ENCODE assay signal across 30 mouse cellular contexts in the genomic region with DNA sequence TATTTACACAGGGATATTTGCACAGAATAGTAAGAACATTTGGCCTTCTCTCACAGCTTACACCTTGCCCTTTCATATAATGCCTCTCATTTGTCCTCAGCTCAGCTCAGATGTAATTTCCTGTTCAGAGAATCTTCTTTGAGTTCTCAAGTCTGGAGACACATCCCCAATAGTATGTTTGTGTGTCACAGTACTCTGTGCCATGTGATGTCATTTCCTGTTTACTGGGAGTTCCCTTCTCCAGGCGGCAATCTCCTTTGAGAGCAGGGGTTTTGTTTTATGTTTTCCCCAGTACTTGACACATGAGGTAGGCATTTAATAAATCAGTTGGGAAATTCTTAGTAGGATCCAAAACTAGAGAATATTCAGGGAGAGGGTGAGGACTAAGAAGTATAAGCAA. TPM values are rescaled to one million over a fixed set of nuclear protein-coding genes. Genes with fewer than 3 reads are reported as not detected.
DNase-seq lines count a peak whose midpoint lies in the region; ATAC-seq and TF ChIP-seq lines count a peak whose summit lies in the region.
"Had no signal": no experiment of that assay in that cellular context is flagged by ENCODE, and none has a peak within 500 bp of the region (broad histone marks: within the 10 kb centered on the region; RNA-seq: fewer than 3 reads in every experiment).

No protein-coding gene starts in this region.

- no peak overlapping the region for H3K9ac ChIP-seq in heart, postnatal 0 days (replicated peaks; ENCODE audit: low read depth, low read length)
- H3K9ac ChIP-seq in lung, embryonic 14.5 days: no peak overlapping the region
- H3K9ac ChIP-seq: embryonic facial prominence, embryonic 13.5 days; forebrain, embryonic 15.5 days; heart, embryonic 15.5 days; hindbrain, embryonic 12.5 days; intestine, embryonic 15.5 days; kidney, embryonic 15.5 days; limb, embryonic 15.5 days; liver, embryonic 15.5 days had no signal

- H3K9me3 ChIP-seq in heart, postnatal 0 days (replicated peaks; ENCODE audit: control insufficient read depth, low read length): no peaks in the 10 kb centered on the region
- H3K9me3 ChIP-seq in lung, embryonic 14.5 days (ENCODE audit: low read depth, low read length): no peaks in the 10 kb centered on the region
- H3K9me3 ChIP-seq: embryonic facial prominence, embryonic 13.5 days; forebrain, embryonic 10.5 days; forebrain, embryonic 15.5 days; G1E; heart, embryonic 15.5 days; hindbrain, embryonic 12.5 days; intestine, embryonic 15.5 days; kidney, embryonic 15.5 days; limb, embryonic 10.5 days; limb, embryonic 15.5 days; liver, embryonic 15.5 days had no signal

- 33% methylated on average over 1 of the region's 1 CpGs for WGBS in heart, postnatal 0 days
- 45% methylated on average over 1 of the region's 1 CpGs for WGBS in lung, embryonic 14.5 days

- H3K27ac ChIP-seq in heart, postnatal 0 days (ENCODE audit: low read depth): peak overlapping the region; percentile 38; the same call in 1 of the 2 replicates
- H3K27ac ChIP-seq in lung, embryonic 14.5 days (ENCODE audit: low read depth): no peak overlapping the region
- H3K27ac ChIP-seq: embryonic facial prominence, embryonic 13.5 days; forebrain, embryonic 10.5 days; forebrain, embryonic 15.5 days; heart, embryonic 15.5 days; hindbrain, embryonic 12.5 days; hindbrain, postnatal 0 days; intestine, embryonic 15.5 days; kidney, embryonic 15.5 days; limb, embryonic 10.5 days; limb, embryonic 15.5 days; liver, embryonic 15.5 days; macrophage had no signal

- TF ChIP-seq EP300 in heart, postnatal 0 days (IDR thresholded peaks at IDR 0.05; ENCODE audit: low read depth): no peak

- 0 out of 2 replicates have a peak, but pooled peaks cover under 1% of the 10 kb centered on the region for H3K36me3 ChIP-seq in heart, postnatal 0 days (replicated peaks; ENCODE audit: control insufficient read depth, insufficient read depth, low read length)
- no peaks in the 10 kb centered on the region for H3K36me3 ChIP-seq in lung, embryonic 14.5 days (ENCODE audit: insufficient read depth)
- H3K36me3 ChIP-seq: embryonic facial prominence, embryonic 13.5 days; forebrain, embryonic 10.5 days; forebrain, embryonic 15.5 days; G1E; hindbrain, embryonic 12.5 days; intestine, embryonic 15.5 days; kidney, embryonic 15.5 days; limb, embryonic 10.5 days; limb, embryonic 15.5 days; liver, embryonic 15.5 days had no signal

- no peaks in the 10 kb centered on the region for H3K4me1 ChIP-seq in heart, postnatal 0 days (ENCODE audit: control insufficient read depth, insufficient read depth)
- no peaks in the 10 kb centered on the region for H3K4me1 ChIP-seq in lung, embryonic 14.5 days (ENCODE audit: insufficient read depth)
- H3K4me1 ChIP-seq: embryonic facial prominence, embryonic 13.5 days; forebrain, embryonic 10.5 days; forebrain, embryonic 15.5 days; heart, embryonic 15.5 days; hindbrain, embryonic 12.5 days; intestine, embryonic 15.5 days; kidney, embryonic 15.5 days; limb, embryonic 10.5 days; limb, embryonic 15.5 days; liver, embryonic 15.5 days had no signal

- H3K27me3 ChIP-seq in heart, postnatal 0 days (ENCODE audit: control insufficient read depth, insufficient read depth, low read length): no peaks in the 10 kb centered on the region
- H3K27me3 ChIP-seq in lung, embryonic 14.5 days (ENCODE audit: insufficient read depth, low read length): no peaks in the 10 kb centered on the region
- H3K27me3 ChIP-seq: embryonic facial prominence, embryonic 13.5 days; forebrain, embryonic 15.5 days; heart, embryonic 15.5 days; hindbrain, embryonic 12.5 days; intestine, embryonic 15.5 days; kidney, embryonic 15.5 days; limb, embryonic 15.5 days; liver, embryonic 15.5 days had no signal

- H3K4me2 ChIP-seq in heart, postnatal 0 days (ENCODE audit: low read depth, low read length): no peak overlapping the region
- no peak overlapping the region for H3K4me2 ChIP-seq in lung, embryonic 14.5 days
- H3K4me2 ChIP-seq: embryonic facial prominence, embryonic 13.5 days; forebrain, embryonic 15.5 days; heart, embryonic 15.5 days; hindbrain, embryonic 12.5 days; intestine, embryonic 15.5 days; kidney, embryonic 15.5 days; limb, embryonic 15.5 days; liver, embryonic 15.5 days had no signal

- TF ChIP-seq CTCF in heart, postnatal 0 days (IDR thresholded peaks at IDR 0.05; ENCODE audit: low read depth): no peak
- TF ChIP-seq CTCF in lung, embryonic 14.5 days (IDR thresholded peaks at IDR 0.05; ENCODE audit: low read depth): no peak

- DNase-seq in heart, postnatal 0 days (ENCODE audit: low spot score): no peak
- no peak for DNase-seq in heart, adult 11 months
- DNase-seq in lung, embryonic 14.5 days: peak; percentile 55
- DNase-seq in lung, postnatal 14 days: no peak
- DNase-seq in adipocyte (ENCODE audit: low spot score): peak; percentile 2
- peak; percentile 30 for DNase-seq in lung, postnatal 36 days
- no peak for DNase-seq in frontal cortex, postnatal 36 days (ENCODE audit: low spot score in 2 of 2)
- DNase-seq: adrenal gland, postnatal 14 days; cerebellum, adult 18-20 months; cerebellum, postnatal 10 days; heart, postnatal 36 days; kidney, postnatal 4 days; midbrain, embryonic 14.5 days; thymus, postnatal 14 days had no signal

- no peak overlapping the region for H3K4me3 ChIP-seq in heart, postnatal 0 days (ENCODE audit: low read depth, low read length)
- no peak overlapping the region for H3K4me3 ChIP-seq in lung, embryonic 14.5 days (ENCODE audit: low read depth, low read length)
- H3K4me3 ChIP-seq: embryonic facial prominence, embryonic 13.5 days; forebrain, embryonic 10.5 days; forebrain, embryonic 15.5 days; heart, embryonic 15.5 days; hindbrain, embryonic 12.5 days; intestine, embryonic 15.5 days; kidney, embryonic 15.5 days; limb, embryonic 10.5 days; limb, embryonic 15.5 days; liver, embryonic 15.5 days had no signal

- no peak for ATAC-seq in heart, postnatal 0 days (ENCODE audit: insufficient read depth, low read depth)
- peak; percentile 49; the same call in 1 of the 2 replicates for ATAC-seq in lung, embryonic 14.5 days (ENCODE audit: insufficient read depth)
- ATAC-seq: forebrain, embryonic 15.5 days; hindbrain, postnatal 0 days; intestine, embryonic 15.5 days had no signal

RNA-seq across cellular contexts. Expression of a gene that starts 24.4 kb away (rescaled TPM):
- total RNA-seq in heart, postnatal 0 days (2014; rRNA removed; ENCODE audit: low replicate concordance): 41.4 and 41.6 TPM in 2 replicates
- 28.3 and 28.9 TPM in 2 replicates for polyA plus RNA-seq in heart, postnatal 0 days (2015; fragmentation: Nextera tagmentation; extraction: Ambion mirVana)
- polyA plus RNA-seq in lung, embryonic 14.5 days (2014; fragmentation: Nextera tagmentation; extraction: Ambion mirVana): 30.6 and 35.3 TPM in 2 replicates
- polyA plus RNA-seq: G1E had no signal

RNA-seq across cellular contexts. Expression of a gene that starts 59.4 kb away (rescaled TPM):
- 0.35 and 0.42 TPM in 2 replicates for total RNA-seq in heart, postnatal 0 days (2014; rRNA removed; ENCODE audit: low replicate concordance)
- 0.66 and 0.77 TPM in 2 replicates for polyA plus RNA-seq in heart, postnatal 0 days (2015; fragmentation: Nextera tagmentation; extraction: Ambion mirVana)
- polyA plus RNA-seq in lung, embryonic 14.5 days (2014; fragmentation: Nextera tagmentation; extraction: Ambion mirVana): 1.2 and 1.5 TPM in 2 replicates
- total RNA-seq: common myeloid progenitor, adult 5-6 weeks; G1E; gastrocnemius, adult 8-10 months; monocyte, adult 5-6 weeks had no signal
- polyA plus RNA-seq: G1E, macrophage had no signal

Comparison
In these comparisons a context has a peak if more than half of its experiments do, and no peak if none do; other contexts are left out.
1. DNase-seq: peak in lung, embryonic 14.5 days (single experiment), adipocyte (single experiment) and lung, postnatal 36 days (single experiment); none in heart, postnatal 0 days (single experiment), heart, adult 11 months (single experiment), lung, postnatal 14 days (single experiment) and frontal cortex, postnatal 36 days (0 of 2).